Mouse (Mus musculus) adipose tissue, adult 10 weeks (tissue): Measurements from ENCODE around the gene Hoxb3. TPM values are rescaled to one million over a fixed set of nuclear protein-coding genes. Genes with fewer than 3 reads are reported as not detected.

Experiments used
- polyA plus RNA-seq: library from polyadenylated mRNA; stranded (reverse); fragments of 350-450 nt; fragmentation: Illumina TruSeq; extraction: RNeasy Lipid Tissue Mini Kit (QIAGEN cat#74804); gene quantifications from one replicate; pipeline ENCODE4 v1.2.3, GENCODE M21; 2014; ENCODE audit warnings: low read depth, low replicate concordance

Gene Hoxb3
- 40.3 TPM for polyA plus RNA-seq

GRCm38 (mm10) chr11:96323154-96323553, at the start of gene Hoxb3:
Gene Hoxb3 (plus strand): TSS chr11:96323326.

GRCm38 (mm10) chr11:96281855-96282570, 41.1 kb upstream of the Hoxb3 start, which contains the start of gene Hoxb8:
Gene Hoxb8 (plus strand): TSS chr11:96281905.

GRCm38 (mm10) chr11:96285771-96286738, 37.1 kb upstream of the Hoxb3 start, which contains the start of gene Hoxb7:
Gene Hoxb7 (plus strand): TSS chr11:96286623.

GRCm38 (mm10) chr11:96291681-96292564, 31.2 kb upstream of the Hoxb3 start, which contains the start of gene Hoxb6:
Gene Hoxb6 (plus strand): TSS chr11:96292476.

GRCm38 (mm10) chr11:96303151-96304099, 19.7 kb upstream of the Hoxb3 start, which contains the start of gene Hoxb5:
Gene Hoxb5 (plus strand): TSS chr11:96303336.

GRCm38 (mm10) chr11:96317608-96318367, 5.3 kb upstream of the Hoxb3 start, which contains the start of gene Hoxb4:
Gene Hoxb4 (plus strand): TSS chr11:96318267.

GRCm38 (mm10) chr11:96350341-96350624, 27.2 kb downstream of the Hoxb3 start, which contains the start of gene Hoxb2:
Gene Hoxb2 (plus strand): TSS chr11:96350525.

GRCm38 (mm10) chr11:96365441-96366091, 42.4 kb downstream of the Hoxb3 start, which contains the start of gene Hoxb1:
Gene Hoxb1 (plus strand): TSS chr11:96365752.

Other genes with a start within 250 kb of the Hoxb3 start
- gene Atp5g1, start 247.7 kb upstream of the Hoxb3 start, polyA plus RNA-seq: 395 TPM
- not detected for gene Calcoco2, start 211.4 kb upstream of the Hoxb3 start, polyA plus RNA-seq
- gene Ttll6, start 189.5 kb upstream of the Hoxb3 start, polyA plus RNA-seq: 2.7 TPM
- not detected for gene Hoxb13, start 129.0 kb upstream of the Hoxb3 start, polyA plus RNA-seq
- gene Hoxb9, start 51.9 kb upstream of the Hoxb3 start, polyA plus RNA-seq: 42.4 TPM
- gene Hoxb8, start 41.4 kb upstream of the Hoxb3 start, polyA plus RNA-seq: 94.4 TPM
- gene Hoxb7, start 36.7 kb upstream of the Hoxb3 start, polyA plus RNA-seq: 116 TPM
- 132 TPM for gene Hoxb6, start 30.9 kb upstream of the Hoxb3 start, polyA plus RNA-seq
- 21.8 TPM for gene Hoxb5, start 20.0 kb upstream of the Hoxb3 start, polyA plus RNA-seq
- 25.8 TPM for gene Hoxb4, start 5.1 kb upstream of the Hoxb3 start, polyA plus RNA-seq
- gene Hoxb2, start 27.2 kb downstream of the Hoxb3 start, polyA plus RNA-seq: 24.6 TPM
- gene Hoxb1, start 42.4 kb downstream of the Hoxb3 start, polyA plus RNA-seq: 2.2 TPM
- gene Skap1, start 141.3 kb downstream of the Hoxb3 start, polyA plus RNA-seq: 19.1 TPM